ENCODE assay signal across 8 mouse cellular contexts in the genomic region with DNA sequence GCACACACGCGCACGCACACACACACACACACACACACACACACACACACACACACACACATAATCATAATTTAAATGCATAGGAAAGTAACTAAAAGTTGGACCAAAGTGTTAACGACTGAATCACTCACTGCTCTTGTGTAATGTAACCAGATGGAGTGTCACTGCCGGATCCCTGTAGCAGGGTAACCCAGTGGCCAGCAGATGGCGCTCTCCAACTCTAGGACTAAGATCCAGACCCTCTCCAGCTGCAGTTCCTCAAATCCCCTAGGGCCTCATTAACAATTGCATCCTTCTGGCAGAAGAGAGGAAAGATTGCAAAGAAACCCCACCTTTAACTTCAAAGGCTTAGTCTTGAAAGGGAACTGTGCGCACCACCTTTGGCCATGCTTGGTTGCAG.
DNase-seq lines count a peak whose midpoint lies in the region; ATAC-seq lines count a peak whose summit lies in the region.

No protein-coding gene starts in this region.

- peak; percentile 87 for DNase-seq in MN1 (ENCODE audit: low spot score)
- peak; percentile 14 for DNase-seq in cerebellum, adult 9-10 months
- peak; percentile 49 to 75 for DNase-seq in frontal cortex, postnatal 10 days (ENCODE audit: low spot score in 2 of 2)
- DNase-seq in hindbrain, embryonic 14.5 days (ENCODE audit: low spot score) = peak; percentile 84
- peak; percentile 70 to 74 for DNase-seq in layer of hippocampus, postnatal 36 days
- peak; percentile 81 to 85 for DNase-seq in lung, postnatal 4 days
- peak; percentile 90 for DNase-seq in right cerebral cortex, postnatal 14 days
- DNase-seq in urinary bladder, postnatal 25 days (ENCODE audit: low spot score) = peak; percentile 72

- no peaks in the 10 kb centered on the region for H3K4me1 ChIP-seq in hindbrain, embryonic 14.5 days (replicated peaks; ENCODE audit: control insufficient read depth, insufficient read depth, low read length)

- H3K4me2 ChIP-seq in hindbrain, embryonic 14.5 days (replicated peaks) = no peak overlapping the region

- H3K27me3 ChIP-seq in hindbrain, embryonic 14.5 days (ENCODE audit: control insufficient read depth, insufficient read depth, low read length) = no peaks in the 10 kb centered on the region

- no peaks in the 10 kb centered on the region for H3K36me3 ChIP-seq in hindbrain, embryonic 14.5 days (replicated peaks; ENCODE audit: control insufficient read depth, insufficient read depth)

- no peaks in the 10 kb centered on the region for H3K9me3 ChIP-seq in hindbrain, embryonic 14.5 days (ENCODE audit: control insufficient read depth, low read length)

- no peak overlapping the region for H3K4me3 ChIP-seq in hindbrain, embryonic 14.5 days (replicated peaks; ENCODE audit: low read length)

- H3K9ac ChIP-seq in hindbrain, embryonic 14.5 days = no peak overlapping the region

- H3K27ac ChIP-seq in hindbrain, embryonic 14.5 days = no peak overlapping the region

- 40% methylated on average over 7 of the region's 7 CpGs for WGBS in hindbrain, embryonic 14.5 days

- peak; percentile 88 for ATAC-seq in hindbrain, embryonic 14.5 days (ENCODE audit: low FRiP score)

Comparison
In these comparisons a context has a peak if more than half of its experiments do, and no peak if none do; other contexts are left out.
1. DNase-seq: peak in every context shown above with its lines; median percentile 90 in right cerebral cortex, postnatal 14 days; 87 in MN1; 84 in hindbrain, embryonic 14.5 days; 83 in lung, postnatal 4 days; 72 in layer of hippocampus, postnatal 36 days; 72 in urinary bladder, postnatal 25 days; 62 in frontal cortex, postnatal 10 days; 14 in cerebellum, adult 9-10 months.